Mouse (Mus musculus) mature B cell (primary cell): ENCODE measurements around the gene Lin7a.

ENCODE experiments used
- in situ Hi-C: fragments of 300-500 bp; cut with MboI; formaldehyde crosslinking; loops from 2 replicates; pipeline ENCODE4 v1.14.3; 2019

Lin7a gene

GRCm38 (mm10) chr10:107271321-107272130, at the start of gene Lin7a:
TSS of gene Lin7a (plus strand) at chr10:107271686.
- in situ Hi-C loops: no loop called here

- in situ Hi-C loops: no loop called here
These were observed 49.8 kb upstream of the Lin7a start for GRCm38 (mm10) chr10:107221726-107222125.

GRCm38 (mm10) chr10:107222406-107223185, 48.9 kb upstream of the Lin7a start:
- in situ Hi-C loops: no loop called here

GRCm38 (mm10) chr10:107223186-107223440, 48.4 kb upstream of the Lin7a start:
- in situ Hi-C loops: no loop called here

GRCm38 (mm10) chr10:107223821-107224220, 47.7 kb upstream of the Lin7a start:
- in situ Hi-C loops: no loop called here

- in situ Hi-C loops: no loop called here
These were observed 46.7 kb upstream of the Lin7a start for GRCm38 (mm10) chr10:107224596-107225330.

GRCm38 (mm10) chr10:107225331-107225835, 46.1 kb upstream of the Lin7a start:
- in situ Hi-C loops: no loop called here

- in situ Hi-C loops: no loop called here
These were observed 45.6 kb upstream of the Lin7a start for GRCm38 (mm10) chr10:107225871-107226270.

GRCm38 (mm10) chr10:107227901-107228300, 43.6 kb upstream of the Lin7a start:
- in situ Hi-C loops: no loop called here

- in situ Hi-C loops: no loop called here
These were observed 42.7 kb upstream of the Lin7a start for GRCm38 (mm10) chr10:107228776-107229175.

GRCm38 (mm10) chr10:107229416-107229815, 42.1 kb upstream of the Lin7a start:
- in situ Hi-C loops: no loop called here

- in situ Hi-C loops: no loop called here
These were observed 41.2 kb upstream of the Lin7a start for GRCm38 (mm10) chr10:107230081-107230850.

GRCm38 (mm10) chr10:107230851-107231130, 40.7 kb upstream of the Lin7a start:
- in situ Hi-C loops: no loop called here

- in situ Hi-C loops: no loop called here
These were observed 40.0 kb upstream of the Lin7a start for GRCm38 (mm10) chr10:107231421-107232010.

- in situ Hi-C loops: no loop called here
These were observed 38.9 kb upstream of the Lin7a start for GRCm38 (mm10) chr10:107232491-107233110.

- in situ Hi-C loops: no loop called here
These were observed 38.3 kb upstream of the Lin7a start for GRCm38 (mm10) chr10:107233221-107233620.

GRCm38 (mm10) chr10:107233825-107234224, 37.7 kb upstream of the Lin7a start:
- in situ Hi-C loops: no loop called here

GRCm38 (mm10) chr10:107234421-107235400, 36.8 kb upstream of the Lin7a start:
- in situ Hi-C loops: no loop called here

GRCm38 (mm10) chr10:107235496-107235895, 36.0 kb upstream of the Lin7a start:
- in situ Hi-C loops: no loop called here

GRCm38 (mm10) chr10:107236211-107236610, 35.3 kb upstream of the Lin7a start:
- in situ Hi-C loops: no loop called here
